Mouse (Mus musculus): Measurements from ENCODE around the gene Hmcn1. TPM values are rescaled to one million over a fixed set of nuclear protein-coding genes. Genes with fewer than 3 reads are reported as not detected.

Gene Hmcn1
- polyA plus RNA-seq, 1 experiment: 5.3 TPM

DNA sequence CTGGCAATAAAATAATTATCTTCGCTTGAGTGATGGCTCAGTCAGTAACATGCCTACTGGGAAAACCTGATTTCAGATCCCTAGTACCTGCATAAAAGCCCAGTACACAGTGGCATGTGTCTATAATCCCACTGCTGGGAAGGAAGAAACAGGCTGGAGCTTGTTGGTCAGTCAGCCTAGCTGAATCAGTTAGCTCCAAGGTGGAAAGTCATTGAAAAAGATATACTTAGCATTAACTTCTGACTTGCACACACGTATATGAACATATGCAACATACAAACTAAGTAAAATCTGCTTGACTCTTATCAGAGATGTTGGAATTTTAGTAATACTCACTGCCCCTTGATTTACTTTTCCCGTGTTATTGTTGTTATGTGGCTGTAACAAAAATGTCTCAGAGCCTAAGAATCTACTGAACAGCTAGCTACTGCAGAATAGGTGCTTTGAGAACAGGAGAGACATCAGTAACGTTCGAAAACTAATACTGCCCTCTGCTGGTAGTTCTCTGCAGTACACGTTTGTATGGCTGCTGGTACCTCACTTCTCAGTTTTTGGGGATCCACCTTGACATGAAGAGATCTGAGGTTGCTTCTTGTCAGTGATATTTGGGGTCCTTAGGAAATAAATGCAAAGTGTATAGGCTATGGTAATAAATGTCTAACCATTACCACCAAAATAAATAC is 16.0 kb upstream of the Hmcn1 start:
- Histone ChIP-seq H3K27ac (ENCODE audit: insufficient read depth, low read length) (no peak overlapping the region), H3K4me1 (ENCODE audit: control insufficient read depth, insufficient read depth, low read length) (no peaks in the 10 kb centered on the region), H3K4me3 (replicated peaks; ENCODE audit: insufficient read depth, low read depth, low read length) (no peak overlapping the region), H3K27me3 (ENCODE audit: control insufficient read depth, insufficient read depth, low read length) (no peaks in the 10 kb centered on the region)
- 32% methylated on average over 6 of the region's 6 CpGs for WGBS
- DNase-seq: peak; percentile 41 to 46
- peak; percentile 66; the same call in 1 of the 2 replicates for TF ChIP-seq CTCF (IDR thresholded peaks at IDR 0.05; ENCODE audit: borderline replicate concordance, insufficient read depth, low read depth, low read length)
- no peak for TF ChIP-seq POLR2A (IDR thresholded peaks at IDR 0.05; ENCODE audit: borderline replicate concordance, insufficient read depth, low read length)

GRCm38 (mm10) chr1:151007747-151008146 is 14.5 kb upstream of the Hmcn1 start:
- no peak for DNase-seq
- Histone ChIP-seq H3K4me3 (replicated peaks; ENCODE audit: insufficient read depth, low read depth, low read length) (no peak overlapping the region), H3K27ac (ENCODE audit: insufficient read depth, low read length) (no peak overlapping the region), H3K4me1 (ENCODE audit: control insufficient read depth, insufficient read depth, low read length) (no peaks in the 10 kb centered on the region), H3K27me3 (ENCODE audit: control insufficient read depth, insufficient read depth, low read length) (no peaks in the 10 kb centered on the region)
- WGBS: 61% methylated on average over 4 of the region's 4 CpGs
- no peak for TF ChIP-seq POLR2A (IDR thresholded peaks at IDR 0.05; ENCODE audit: borderline replicate concordance, insufficient read depth, low read length)
- TF ChIP-seq CTCF (IDR thresholded peaks at IDR 0.05; ENCODE audit: borderline replicate concordance, insufficient read depth, low read depth, low read length): no peak

GRCm38 (mm10) chr1:151004007-151004406 is 10.8 kb upstream of the Hmcn1 start:
- no peaks in the 10 kb centered on the region for H3K4me1 ChIP-seq (ENCODE audit: control insufficient read depth, insufficient read depth, low read length)
- no peak for TF ChIP-seq POLR2A (IDR thresholded peaks at IDR 0.05; ENCODE audit: borderline replicate concordance, insufficient read depth, low read length)
- TF ChIP-seq CTCF (IDR thresholded peaks at IDR 0.05; ENCODE audit: borderline replicate concordance, insufficient read depth, low read depth, low read length): no peak
- H3K27ac ChIP-seq (ENCODE audit: insufficient read depth, low read length): no peak overlapping the region
- 52% methylated on average over 5 of the region's 5 CpGs for WGBS
- no peak overlapping the region for H3K4me3 ChIP-seq (replicated peaks; ENCODE audit: insufficient read depth, low read depth, low read length)
- no peak for DNase-seq
- no peaks in the 10 kb centered on the region for H3K27me3 ChIP-seq (ENCODE audit: control insufficient read depth, insufficient read depth, low read length)

DNA sequence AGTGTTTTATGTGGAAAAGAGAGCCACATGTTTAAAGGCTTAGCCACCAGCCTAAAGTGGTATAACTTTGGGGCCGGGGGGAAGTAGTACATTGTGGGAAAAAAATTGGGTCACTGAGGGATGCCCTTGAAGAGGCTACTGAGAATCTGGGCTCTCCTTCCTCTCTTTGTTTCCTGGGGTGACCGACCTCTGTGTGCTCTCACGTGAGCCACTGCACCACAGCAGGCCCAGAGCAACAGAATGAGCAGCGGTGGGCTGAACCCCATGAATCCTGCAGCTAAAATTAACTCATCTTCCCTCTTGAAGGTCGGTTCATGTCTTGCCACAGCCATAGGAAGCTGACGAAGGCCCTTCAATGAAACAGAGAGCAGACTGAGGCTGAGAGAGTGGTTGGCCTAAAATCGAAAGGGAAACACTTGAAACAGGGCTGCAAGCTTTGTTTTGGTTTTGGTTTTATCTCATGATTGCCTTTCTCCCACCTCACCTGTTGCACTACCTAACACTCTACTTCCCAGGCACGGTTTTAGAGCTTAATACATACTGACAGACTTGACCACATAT is 8.7 kb upstream of the Hmcn1 start:
- Histone ChIP-seq H3K4me1 (ENCODE audit: control insufficient read depth, insufficient read depth, low read length) (no peaks in the 10 kb centered on the region), H3K27ac (ENCODE audit: insufficient read depth, low read length) (no peak overlapping the region), H3K4me3 (replicated peaks; ENCODE audit: insufficient read depth, low read depth, low read length) (no peak overlapping the region), H3K27me3 (ENCODE audit: control insufficient read depth, insufficient read depth, low read length) (no peaks in the 10 kb centered on the region)
- TF ChIP-seq POLR2A (IDR thresholded peaks at IDR 0.05; ENCODE audit: borderline replicate concordance, insufficient read depth, low read length): no peak
- 73% methylated on average over 8 of the region's 8 CpGs for WGBS
- DNase-seq: no peak

DNA sequence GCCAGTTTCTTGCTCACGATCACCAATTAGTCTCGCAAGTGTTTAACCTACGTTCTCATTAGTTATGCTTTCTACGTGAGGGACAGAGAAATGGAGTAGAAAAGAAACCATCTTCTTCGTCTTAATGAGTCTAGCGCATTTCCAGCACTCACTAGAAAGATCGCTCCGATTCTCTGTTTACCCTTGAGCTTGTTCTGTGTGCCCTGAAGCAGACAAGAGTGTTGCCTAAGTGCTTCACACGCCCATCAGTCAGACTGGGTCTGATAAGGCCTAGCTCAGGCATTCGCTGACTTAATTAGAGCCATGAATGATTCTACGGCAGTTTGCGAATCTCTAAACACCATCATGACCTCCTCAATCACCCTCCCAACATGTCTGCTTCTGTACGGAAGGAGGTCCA is 7.5 kb upstream of the Hmcn1 start:
- Histone ChIP-seq H3K4me3 (replicated peaks; ENCODE audit: insufficient read depth, low read depth, low read length) (no peak overlapping the region), H3K27me3 (ENCODE audit: control insufficient read depth, insufficient read depth, low read length) (no peaks in the 10 kb centered on the region), H3K4me1 (ENCODE audit: control insufficient read depth, insufficient read depth, low read length) (no peaks in the 10 kb centered on the region), H3K27ac (ENCODE audit: insufficient read depth, low read length) (no peak overlapping the region)
- no peak for DNase-seq
- TF ChIP-seq POLR2A (IDR thresholded peaks at IDR 0.05; ENCODE audit: borderline replicate concordance, insufficient read depth, low read length) (no peak), CTCF (IDR thresholded peaks at IDR 0.05; ENCODE audit: borderline replicate concordance, insufficient read depth, low read depth, low read length) (no peak)
- 67% methylated on average over 13 of the region's 13 CpGs for WGBS

- H3K27me3 ChIP-seq (ENCODE audit: control insufficient read depth, insufficient read depth, low read length): no peaks in the 10 kb centered on the region; the same call in 1 of the 2 replicates
- TF ChIP-seq POLR2A (IDR thresholded peaks at IDR 0.05; ENCODE audit: borderline replicate concordance, insufficient read depth, low read length) (no peak), CTCF (IDR thresholded peaks at IDR 0.05; ENCODE audit: borderline replicate concordance, insufficient read depth, low read depth, low read length) (no peak)
- WGBS: 84% methylated on average over 2 of the region's 2 CpGs
- no peaks in the 10 kb centered on the region for H3K4me1 ChIP-seq (ENCODE audit: control insufficient read depth, insufficient read depth, low read length)
- no peak overlapping the region for H3K27ac ChIP-seq (ENCODE audit: insufficient read depth, low read length)
- no peak overlapping the region for H3K4me3 ChIP-seq (replicated peaks; ENCODE audit: insufficient read depth, low read depth, low read length)
- no peak for DNase-seq
Observed at GRCm38 (mm10) chr1:150994612-150995011, 1.4 kb upstream of the Hmcn1 start.

DNA sequence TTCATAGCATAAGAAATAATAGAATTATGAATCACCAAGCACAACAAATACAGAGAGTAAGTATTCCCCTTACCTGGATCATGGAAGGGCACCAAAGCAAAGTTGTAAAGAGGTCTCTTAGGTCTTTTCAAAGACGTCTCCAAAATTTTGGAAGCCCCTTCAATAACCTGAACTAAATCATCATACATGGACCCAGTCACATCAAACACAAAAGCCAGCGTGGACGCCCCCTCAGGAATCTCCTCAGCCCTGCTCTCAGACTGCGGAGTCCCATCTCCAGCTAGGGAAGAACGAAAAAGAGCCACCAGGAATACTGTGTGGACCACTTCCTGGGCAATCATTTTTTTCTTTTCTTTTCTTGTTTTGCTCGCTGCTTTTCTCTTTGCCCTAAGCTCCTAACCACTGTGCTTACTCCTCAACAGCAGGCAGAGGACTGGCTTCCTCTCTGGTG is 499 bp downstream of the Hmcn1 start:
- 4% methylated on average over 6 of the region's 6 CpGs for WGBS
- no peak for DNase-seq
- Histone ChIP-seq H3K4me1 (ENCODE audit: control insufficient read depth, insufficient read depth, low read length) (no peaks in the 10 kb centered on the region), H3K27me3 (ENCODE audit: control insufficient read depth, insufficient read depth, low read length) (no peaks in the 10 kb centered on the region; the same call in 1 of the 2 replicates), H3K4me3 (replicated peaks; ENCODE audit: insufficient read depth, low read depth, low read length) (no peak overlapping the region), H3K27ac (ENCODE audit: insufficient read depth, low read length) (no peak overlapping the region)
- TF ChIP-seq CTCF (IDR thresholded peaks at IDR 0.05; ENCODE audit: borderline replicate concordance, insufficient read depth, low read depth, low read length) (no peak), POLR2A (IDR thresholded peaks at IDR 0.05; ENCODE audit: borderline replicate concordance, insufficient read depth, low read length) (no peak)
